Mouse (Mus musculus) gonadal fat pad, adult 2 months (tissue): ENCODE measurements at regions not wholly inside any gene's neighbourhood (a gene's known extent, or its start where the extent isn't known, plus 50 kb on each side); places are given as distances from the start of the nearest gene placed in this dataset.

Experiments used
- DNase-seq: peaks from one replicate; pipeline ENCODE4 v3.0.0-alpha.2; 2012; ENCODE audit warnings: low read depth

GRCm38 (mm10) chr4:81730386-81730785 is 287.8 kb upstream of the Mpdz start:
- no peak for DNase-seq

GRCm38 (mm10) chr4:81728961-81729360 is 286.3 kb upstream of the Mpdz start:
- DNase-seq = no peak

- DNase-seq = no peak
These were observed 285.3 kb upstream of the Mpdz start for GRCm38 (mm10) chr4:81727735-81728581.

GRCm38 (mm10) chr4:81726761-81727723 is 284.4 kb upstream of the Mpdz start:
- DNase-seq = no peak

GRCm38 (mm10) chr4:81724751-81725150 is 282.1 kb upstream of the Mpdz start:
- no peak for DNase-seq

GRCm38 (mm10) chr4:81712378-81712777 is 269.8 kb upstream of the Mpdz start:
- DNase-seq = no peak

GRCm38 (mm10) chr4:81695182-81695581 is 252.6 kb upstream of the Mpdz start:
- DNase-seq = no peak

- no peak for DNase-seq
These were observed 234.6 kb upstream of the Mpdz start for GRCm38 (mm10) chr4:81677205-81677604.

GRCm38 (mm10) chr4:81674871-81675270 is 232.3 kb upstream of the Mpdz start:
- no peak for DNase-seq

GRCm38 (mm10) chr4:81673398-81674265 is 231.0 kb upstream of the Mpdz start:
- DNase-seq = no peak

- DNase-seq = peak; percentile 77
These were observed 229.4 kb upstream of the Mpdz start for GRCm38 (mm10) chr4:81671986-81672385.

GRCm38 (mm10) chr4:81669181-81669580 is 226.6 kb upstream of the Mpdz start:
- no peak for DNase-seq

GRCm38 (mm10) chr4:81661096-81661495 is 218.5 kb upstream of the Mpdz start:
- DNase-seq = no peak

- no peak for DNase-seq
These were observed 185.8 kb upstream of the Mpdz start for GRCm38 (mm10) chr4:81628496-81628828.

GRCm38 (mm10) chr4:81627714-81628495 is 185.3 kb upstream of the Mpdz start:
- no peak for DNase-seq

GRCm38 (mm10) chr4:81625348-81625934 is 182.8 kb upstream of the Mpdz start:
- no peak for DNase-seq

- peak; percentile 77 for DNase-seq
These were observed 181.5 kb upstream of the Mpdz start for GRCm38 (mm10) chr4:81624111-81624510.

- no peak for DNase-seq
These were observed 178.9 kb upstream of the Mpdz start for GRCm38 (mm10) chr4:81621391-81622137.

GRCm38 (mm10) chr4:81617191-81617590 is 174.6 kb upstream of the Mpdz start:
- DNase-seq = no peak

GRCm38 (mm10) chr4:81611191-81611590 is 168.6 kb upstream of the Mpdz start:
- DNase-seq = no peak
